Mouse (Mus musculus) T-helper 17 cell (primary cell): ENCODE results near the gene Ano1.

ENCODE experiments used
- in situ Hi-C, 2 experiments: fragments of 300-600 bp; cut with MboI, MseI; formaldehyde crosslinking; loops; 1 replicate in 1 of 2; 2 replicates in 1 of 2; pipeline ENCODE4 v1.15.1; 2025; ENCODE audit warnings: high pct_unique_total_duplicates in 2 of 2

The Ano1 gene

GRCm38 (mm10) chr7:144751833-144752232 is at the start of gene Ano1:
Gene Ano1 (minus strand): TSS chr7:144751974.
- in situ Hi-C loops, result no loop called here

GRCm38 (mm10) chr7:144798471-144798870 is 46.7 kb upstream of the Ano1 start:
- in situ Hi-C loops, result no loop called here

DNA sequence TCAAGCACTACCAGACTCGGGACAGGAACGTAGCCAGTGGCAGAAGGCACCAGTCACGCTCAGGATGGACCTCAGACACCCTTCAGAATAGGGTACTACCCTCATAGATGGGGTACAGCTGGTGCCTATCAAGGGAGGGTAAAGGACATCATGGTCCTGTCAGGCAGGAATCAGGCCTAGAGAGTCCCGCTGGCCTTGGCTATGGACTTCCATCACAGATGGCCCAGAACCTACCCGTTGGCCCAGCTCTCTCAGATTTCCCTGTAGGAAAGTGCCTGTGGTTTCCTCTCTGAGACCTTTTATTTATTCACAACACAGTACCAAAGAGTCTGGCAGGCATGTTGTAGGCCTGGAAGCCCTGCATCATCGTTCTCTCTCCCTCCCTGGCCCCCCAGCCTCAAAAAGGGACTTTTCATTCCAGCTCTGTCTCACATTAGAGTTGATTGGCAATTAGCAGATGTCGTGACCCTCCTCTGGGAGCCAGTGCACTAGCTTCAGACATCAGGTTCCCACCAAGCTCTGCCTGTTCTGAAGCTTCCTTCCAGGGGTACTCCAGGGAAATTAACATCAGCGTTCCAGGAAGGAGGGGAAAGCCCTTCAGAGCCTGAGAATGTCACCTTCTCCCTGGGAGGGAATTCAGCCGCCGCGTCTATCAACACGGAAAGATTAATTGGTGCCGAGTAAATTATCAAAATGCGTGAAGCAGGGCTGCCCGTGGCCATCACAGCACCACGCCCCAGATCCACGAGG is 45.4 kb upstream of the Ano1 start:
- in situ Hi-C loops, result no loop called here

GRCm38 (mm10) chr7:144795976-144796474 is 44.3 kb upstream of the Ano1 start:
- in situ Hi-C loops, result no loop called here

DNA sequence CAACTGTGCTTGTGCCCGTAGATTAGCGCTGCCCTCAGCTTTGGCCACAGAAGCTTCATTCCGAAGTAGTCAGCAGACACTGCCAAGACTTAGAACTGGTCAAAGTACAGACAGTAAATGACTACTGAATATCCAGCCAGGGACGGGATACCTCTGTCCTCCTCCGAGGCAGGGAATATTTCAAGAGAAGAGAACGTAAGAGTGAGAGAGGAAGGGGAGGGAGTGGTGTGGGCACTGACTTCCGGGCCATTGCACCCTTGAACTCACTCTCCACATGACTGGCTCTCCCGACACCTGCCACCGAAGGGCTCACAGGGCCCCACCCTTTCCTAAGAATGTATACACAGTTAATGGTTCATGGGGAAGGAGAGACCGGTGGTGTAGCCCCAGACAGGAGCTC is 41.5 kb upstream of the Ano1 start:
- in situ Hi-C loops, result no loop called here

DNA sequence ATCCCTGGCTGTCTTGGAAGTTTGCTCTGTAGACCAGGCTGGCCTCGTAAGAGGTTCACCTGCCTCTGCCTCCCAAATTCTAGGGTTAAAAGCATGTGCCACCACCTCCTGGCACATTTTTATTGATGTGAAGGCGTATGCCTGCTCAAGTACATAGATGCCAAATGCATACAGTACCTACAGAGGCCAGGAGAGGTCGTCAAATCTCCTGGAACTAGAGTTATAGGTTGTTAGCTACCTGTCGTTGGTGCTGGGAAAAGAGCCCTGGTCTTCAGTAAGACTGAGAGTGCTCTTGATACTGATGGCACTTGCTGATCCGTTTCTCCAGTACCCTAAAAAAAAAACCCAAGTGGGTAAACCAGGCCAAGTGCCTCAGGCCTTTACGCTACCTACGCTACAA is 39.7 kb upstream of the Ano1 start:
- in situ Hi-C loops, result no loop called here

DNA sequence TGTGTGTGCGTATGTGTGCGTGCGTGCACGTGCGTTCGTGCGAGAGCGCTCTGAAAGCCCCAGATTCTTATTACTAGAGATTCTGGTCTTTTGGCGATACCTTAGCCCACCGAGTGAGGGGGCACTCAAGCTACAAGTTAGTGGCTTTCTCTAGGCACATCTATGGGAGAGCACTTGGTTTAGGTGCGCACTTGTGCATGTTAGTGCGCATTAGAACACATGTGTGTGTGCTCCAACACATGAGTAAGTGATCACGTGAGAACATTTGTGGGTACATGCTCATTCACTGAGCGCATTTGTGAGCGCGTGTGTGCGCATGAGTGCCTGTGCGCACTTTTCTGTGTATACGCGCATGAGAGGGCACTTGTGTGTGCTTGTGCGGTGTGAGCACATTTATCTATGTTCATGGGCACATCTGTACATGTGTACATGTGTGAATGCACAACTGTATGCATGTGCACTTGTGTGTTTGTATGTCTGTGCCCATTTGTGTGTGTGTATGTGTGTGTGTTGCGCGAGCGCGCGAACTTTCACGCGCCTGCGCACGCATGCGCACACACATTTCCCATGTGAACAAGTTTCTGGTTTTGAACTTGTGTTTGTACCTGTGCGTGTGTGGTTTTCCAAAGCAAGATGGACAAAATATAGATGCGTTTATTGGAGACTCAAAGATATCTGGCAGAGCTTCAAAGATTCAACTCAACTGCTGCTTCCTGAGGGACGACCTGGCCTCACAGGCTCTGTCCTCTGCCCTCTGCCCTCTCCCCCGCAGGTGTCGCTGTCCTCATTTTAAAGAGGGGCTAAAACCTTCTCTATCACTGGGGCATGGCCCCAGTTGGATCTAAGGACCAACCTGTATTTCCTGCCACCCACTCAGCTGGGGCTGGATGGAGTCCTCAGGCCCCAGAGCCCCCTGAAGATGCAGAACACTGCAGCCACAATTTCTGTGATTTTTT is 38.1 kb upstream of the Ano1 start:
- in situ Hi-C loops, result loop anchor here (5.0 kb wide), 2 partner anchors 102 to 193 kb away; no protein-coding TSS in a partner anchor

GRCm38 (mm10) chr7:144788631-144789030 is 36.9 kb upstream of the Ano1 start:
- in situ Hi-C loops, result loop anchor here (5.0 kb wide), 2 partner anchors 104 to 191 kb away; no protein-coding TSS in a partner anchor

DNA sequence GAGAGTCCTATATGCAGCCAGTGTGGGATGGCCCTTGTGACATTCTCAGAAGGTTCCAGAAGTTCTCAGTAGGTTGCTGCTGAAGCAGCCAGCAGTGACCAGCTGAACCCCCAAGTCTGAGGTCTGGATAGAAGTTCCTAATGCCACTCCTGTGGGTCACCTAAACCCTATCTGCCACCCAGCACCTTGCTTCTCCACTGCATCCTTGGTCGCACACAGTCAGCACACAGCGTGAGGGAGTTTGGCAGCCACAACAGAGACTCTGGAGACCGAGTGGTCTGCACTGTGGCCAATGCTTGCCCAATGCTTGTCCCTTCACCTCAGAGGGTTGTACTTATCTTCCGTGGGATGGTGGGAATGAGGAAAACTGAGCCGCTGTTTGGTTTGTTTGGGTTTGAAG is 35.7 kb upstream of the Ano1 start:
- in situ Hi-C loops, result loop anchor here (5.0 kb wide), 2 partner anchors 105 to 190 kb away; no protein-coding TSS in a partner anchor

DNA sequence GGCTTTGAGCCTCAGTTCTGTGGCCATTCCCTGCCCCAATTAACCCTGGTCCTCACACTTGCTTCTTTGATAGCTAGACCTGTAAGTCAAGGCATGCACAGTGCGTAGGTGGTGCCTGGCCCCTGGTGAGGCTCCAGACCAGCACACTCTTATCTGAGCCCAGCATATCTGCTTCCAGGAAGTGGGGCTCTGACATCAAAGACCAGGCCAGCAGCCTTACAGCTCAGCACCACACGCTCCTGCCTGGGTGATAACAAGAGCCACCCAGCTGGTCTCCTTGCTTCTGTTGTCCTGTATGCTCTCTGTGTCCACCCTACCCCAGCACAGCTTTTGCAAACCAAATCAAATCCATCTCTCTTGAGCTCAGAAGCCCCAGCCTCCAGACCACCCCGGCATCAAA is 34.8 kb upstream of the Ano1 start:
- in situ Hi-C loops, result loop anchor here (5.0 kb wide), 2 partner anchors 106 to 189 kb away; no protein-coding TSS in a partner anchor

GRCm38 (mm10) chr7:144784176-144784575 is 32.4 kb upstream of the Ano1 start:
- in situ Hi-C loops, result no loop called here

DNA sequence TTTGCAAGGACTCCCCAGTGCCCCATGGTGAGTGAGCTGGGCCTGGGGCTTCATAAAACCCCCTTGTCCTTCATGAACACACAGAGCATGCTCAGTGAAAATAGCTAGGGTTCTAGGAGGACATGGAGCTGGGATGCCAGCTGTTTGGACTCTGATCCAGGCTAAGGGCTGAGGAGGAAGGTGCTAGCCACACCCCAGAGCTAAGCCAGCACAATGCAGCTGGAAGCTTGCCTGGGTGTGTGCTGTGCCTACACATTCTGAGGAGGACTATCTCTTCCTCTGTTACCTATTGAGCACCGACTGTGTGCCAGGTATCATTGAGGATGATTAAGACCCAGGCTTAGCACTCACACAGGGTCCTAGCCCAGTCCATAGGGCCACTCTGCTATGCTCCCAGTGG is 30.6 kb upstream of the Ano1 start:
- in situ Hi-C loops, result no loop called here

DNA sequence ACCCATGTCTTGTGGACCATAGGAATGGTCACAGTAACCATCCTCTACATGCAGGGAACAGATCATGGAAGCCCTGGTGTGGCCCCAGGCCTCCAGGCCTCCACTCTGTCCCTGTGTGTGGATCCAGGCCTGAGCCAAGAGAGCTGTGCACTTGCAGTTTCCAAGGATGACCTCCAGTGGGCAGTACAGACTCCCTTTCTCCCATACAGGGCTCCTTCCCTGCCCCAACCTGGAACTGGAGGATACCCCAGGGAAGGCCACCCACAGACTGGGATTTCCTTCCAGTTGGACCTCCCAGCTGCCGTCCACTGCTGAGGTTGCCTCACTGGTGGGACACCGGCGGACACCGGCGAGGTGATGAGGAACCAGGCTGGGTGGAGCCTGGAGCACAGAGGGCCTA is 29.6 kb upstream of the Ano1 start:
- in situ Hi-C loops, result no loop called here

GRCm38 (mm10) chr7:144780190-144780589 is 28.4 kb upstream of the Ano1 start:
- in situ Hi-C loops, result no loop called here

GRCm38 (mm10) chr7:144779691-144780090 is 27.9 kb upstream of the Ano1 start:
- in situ Hi-C loops, result loop anchor here in 1 of 2 experiments (10.0 kb wide), 1 partner anchor 195 kb away; the partner anchor contains the start of gene Fadd

DNA sequence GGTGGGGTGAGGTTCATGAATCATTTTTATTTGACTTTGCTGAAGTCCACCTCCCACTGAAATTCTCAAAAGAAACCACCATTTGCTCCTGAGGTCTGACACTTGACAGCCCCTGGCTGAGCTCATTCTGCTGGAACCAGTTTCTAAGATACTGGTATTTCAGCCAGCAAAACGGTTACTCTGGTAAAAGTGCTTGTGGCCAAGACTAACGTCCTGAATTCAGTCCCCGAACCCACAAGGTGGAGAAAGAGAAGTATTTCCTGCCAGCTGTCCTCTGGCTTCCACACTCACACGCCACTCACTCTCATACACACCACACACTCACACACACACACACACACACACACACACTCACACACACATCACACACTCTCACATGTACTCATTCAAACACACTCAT is 26.0 kb upstream of the Ano1 start:
- in situ Hi-C loops, result loop anchor here in 1 of 2 experiments (10.0 kb wide), 1 partner anchor 193 kb away; the partner anchor contains the start of gene Fadd

DNA sequence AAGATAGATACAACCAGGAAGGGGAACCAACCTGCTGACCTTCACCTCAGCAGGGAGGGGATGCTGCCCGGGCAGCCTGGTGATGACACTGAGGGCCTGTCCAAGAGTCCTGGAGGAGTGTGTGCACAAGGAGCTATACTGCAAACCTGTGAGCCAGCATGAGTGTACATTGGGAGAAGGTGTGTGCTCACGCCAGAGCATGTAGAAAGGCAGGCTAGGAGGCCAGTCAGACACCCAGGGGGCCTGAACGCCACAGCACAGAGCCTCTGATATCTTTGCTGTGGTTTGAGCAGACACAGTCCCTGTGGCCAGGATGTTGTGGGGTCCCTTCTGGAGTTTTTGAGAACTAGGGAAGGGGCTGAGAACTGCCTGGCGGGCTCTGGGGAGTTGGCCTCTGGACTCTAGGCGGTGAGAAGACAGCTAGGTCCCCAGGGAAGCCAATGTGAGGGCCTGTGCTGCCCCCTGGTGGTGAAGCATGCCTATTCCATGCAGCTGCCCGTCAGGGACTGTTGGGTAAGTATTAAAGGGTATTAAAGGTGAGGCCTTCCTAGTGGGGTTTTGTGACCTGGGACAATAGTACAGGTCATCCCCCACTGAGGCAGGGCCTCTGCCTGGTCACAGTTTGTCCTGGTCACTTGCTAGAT is 24.2 kb upstream of the Ano1 start:
- in situ Hi-C loops, result loop anchor here in 1 of 2 experiments (10.0 kb wide), 1 partner anchor 191 kb away; the partner anchor contains the start of gene Fadd

DNA sequence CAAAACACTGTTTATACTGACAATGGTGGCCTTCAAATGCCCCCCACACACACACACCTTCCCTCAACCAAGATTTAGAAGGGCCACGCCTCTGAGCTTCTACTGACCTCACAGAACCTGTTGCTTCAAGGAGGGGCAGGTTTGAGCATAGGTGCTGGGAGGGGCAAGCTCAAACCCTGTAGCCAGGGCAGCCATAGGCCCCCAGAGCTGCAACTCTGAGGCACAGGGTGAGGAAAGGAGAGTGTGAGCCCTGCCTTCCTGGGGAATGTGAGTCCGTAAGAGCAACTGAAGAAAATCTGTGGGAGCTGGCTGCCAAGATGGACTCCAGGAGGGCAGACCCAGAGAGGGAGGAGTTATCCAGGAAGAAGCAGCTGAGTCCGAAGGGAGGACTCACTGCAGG is 23.4 kb upstream of the Ano1 start:
- in situ Hi-C loops, result loop anchor here in 1 of 2 experiments (10.0 kb wide), 1 partner anchor 190 kb away; the partner anchor contains the start of gene Fadd

GRCm38 (mm10) chr7:144774283-144774682 is 22.5 kb upstream of the Ano1 start:
- in situ Hi-C loops, result loop anchor here (5.0 to 10.0 kb wide), 3 partner anchors 102 to 189 kb away; partner anchors contain the start of gene Fadd (in 1 of the 2)

GRCm38 (mm10) chr7:144770116-144770515 is 18.3 kb upstream of the Ano1 start:
- in situ Hi-C loops, result loop anchor here (5.0 to 10.0 kb wide), 3 partner anchors 98 to 185 kb away; partner anchors contain the start of gene Fadd (in 1 of the 2)
